Mouse (Mus musculus) kidney, adult 8-10 months (tissue): ENCODE measurements around the gene Duox1.
A peak's percentile ranks its signal among the peaks of the same experiment; 100 is the strongest.
"Not testable (repeated sequence)": the region's sequence is repeated elsewhere in the genome, so short reads cannot be mapped to it uniquely, and the experiment has no call there.

Experiments used
- DNase-seq, 2 experiments: peaks; one replicate each; pipeline ENCODE4 v3.0.0; 2022

The Duox1 gene

GRCm38 (mm10) chr2:122376041-122376561, 60.6 kb downstream of the Duox1 start:
- peak; percentile 27 to 53 for DNase-seq

DNA sequence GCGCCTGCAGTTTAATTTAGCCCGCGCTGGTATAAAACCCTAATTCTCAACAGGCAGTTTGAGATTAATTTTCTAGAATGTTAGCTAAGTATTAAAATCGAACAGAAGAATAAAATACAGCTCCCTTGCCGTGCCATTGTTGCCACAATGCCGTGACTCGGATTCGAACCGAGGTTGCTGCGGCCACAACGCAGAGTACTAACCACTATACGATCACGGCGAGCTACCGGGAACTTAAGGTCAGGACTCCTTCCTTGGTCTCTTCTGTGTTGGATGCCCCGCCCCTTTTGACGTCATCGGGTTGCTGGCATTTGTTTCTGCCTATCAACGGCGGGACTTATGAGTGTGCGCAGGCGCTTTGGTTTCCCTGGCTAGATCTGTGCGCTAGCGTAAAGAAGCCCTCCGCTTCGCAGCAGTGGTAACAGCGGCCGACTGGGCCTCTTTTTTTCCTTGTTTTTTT, 61.8 kb downstream of the Duox1 start:
- peak; percentile 97 to 99 for DNase-seq

DNA sequence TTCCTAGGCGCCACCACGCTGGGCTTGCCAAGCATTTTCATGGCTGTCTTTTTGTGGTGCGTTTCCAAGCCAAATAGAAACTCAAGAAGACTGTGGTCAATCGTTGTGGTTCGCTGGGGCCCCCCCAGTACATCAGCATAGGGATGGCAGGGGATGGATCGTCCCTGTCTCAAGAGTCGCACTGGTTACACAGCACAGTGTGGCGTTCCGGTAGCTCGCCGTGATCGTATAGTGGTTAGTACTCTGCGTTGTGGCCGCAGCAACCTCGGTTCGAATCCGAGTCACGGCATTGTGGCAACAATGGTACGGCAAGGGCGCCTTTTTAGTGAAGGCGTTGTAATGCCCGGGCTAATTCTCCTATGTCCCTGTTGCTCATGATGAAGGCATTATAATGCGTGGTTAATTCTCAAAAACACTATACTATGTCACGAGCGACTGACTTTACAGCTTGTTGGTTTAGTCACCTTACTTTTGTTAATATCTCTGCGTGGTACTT, 62.3 kb downstream of the Duox1 start:
- peak; percentile 76 to 84 for DNase-seq

DNA sequence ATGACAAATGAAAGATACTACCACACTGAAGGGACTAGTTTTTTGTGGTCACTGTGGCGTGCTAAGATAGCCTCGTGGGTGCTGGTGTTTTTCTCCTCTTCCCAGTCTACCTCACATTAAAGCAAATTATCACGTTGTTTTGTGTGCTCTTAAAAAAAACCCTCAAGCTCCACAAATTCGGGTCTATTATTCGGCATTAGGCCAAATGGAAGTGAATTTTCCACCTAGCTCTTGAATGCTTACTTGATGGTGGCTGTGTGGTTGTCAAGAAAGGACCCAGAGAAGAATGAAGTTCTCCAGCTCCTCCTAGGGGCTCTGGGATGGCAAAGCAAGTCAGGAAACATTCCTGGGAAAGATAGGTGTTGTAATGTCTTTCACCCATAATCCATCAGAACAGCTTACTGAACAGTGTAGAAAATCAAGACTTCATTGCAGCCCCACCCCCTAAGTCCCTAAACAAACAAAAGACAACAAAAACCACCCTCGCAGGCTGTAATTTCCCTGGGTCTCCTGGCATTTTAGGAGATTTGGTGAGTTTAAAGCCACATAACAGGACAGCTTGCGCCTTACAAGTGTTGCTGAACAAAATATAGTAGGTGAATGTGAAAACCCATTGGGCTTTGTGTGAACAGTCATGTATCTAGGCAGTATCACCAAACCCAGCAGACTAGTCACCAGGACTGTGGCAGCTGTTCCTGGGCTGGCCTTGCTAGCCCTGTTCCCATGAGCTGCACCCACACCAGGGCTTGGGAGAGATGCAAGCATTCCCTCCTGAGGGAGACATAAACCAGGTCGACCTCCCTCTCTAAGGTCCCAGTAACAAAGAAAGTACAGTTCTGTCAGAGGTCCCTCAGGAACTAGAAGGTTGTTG, 63.2 kb downstream of the Duox1 start:
- DNase-seq: peak; percentile 61 to 78

DNA sequence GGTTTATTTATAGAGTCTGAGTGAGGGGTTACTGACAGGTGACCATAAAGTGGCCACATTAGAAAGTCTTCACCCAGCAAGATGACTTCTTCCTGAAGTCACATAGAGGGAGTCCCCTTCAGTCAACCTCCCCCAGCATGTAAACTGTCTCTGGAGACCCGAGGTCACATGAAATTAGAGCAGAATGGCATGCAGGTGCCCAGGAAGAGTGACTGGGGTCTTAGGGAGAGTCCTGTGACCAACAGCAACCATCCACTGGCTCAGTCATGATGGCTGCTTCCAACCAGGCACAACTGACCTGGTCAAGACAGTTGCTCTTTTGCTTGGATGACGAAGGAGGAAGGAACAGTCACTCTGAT, 63.8 kb downstream of the Duox1 start:
- no peak for DNase-seq

- peak; percentile 59 to 67 for DNase-seq
These were observed 65.4 kb downstream of the Duox1 start for GRCm38 (mm10) chr2:122380768-122381311.

- peak; percentile 33 to 55 for DNase-seq
These were observed 66.0 kb downstream of the Duox1 start for GRCm38 (mm10) chr2:122381329-122382103.

DNA sequence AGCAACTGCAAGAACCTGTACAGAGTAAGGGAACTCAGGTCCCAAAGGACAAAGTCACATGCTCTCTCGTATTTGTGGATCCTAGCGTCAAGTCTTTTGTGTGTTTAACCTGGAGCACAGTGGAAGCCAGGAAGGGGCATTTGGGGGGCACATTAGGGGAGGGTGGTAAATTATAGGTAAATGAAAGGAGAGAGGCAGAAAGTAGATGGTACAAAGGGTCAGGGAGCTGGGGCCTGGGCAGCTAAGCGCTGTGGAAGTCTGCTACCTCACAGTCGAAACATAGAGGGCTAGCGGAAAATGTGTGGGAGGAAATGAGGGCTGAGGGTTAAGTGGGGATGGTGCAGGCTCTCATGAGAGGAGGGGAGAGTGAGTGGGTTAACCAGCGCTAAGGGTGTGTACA, 66.6 kb downstream of the Duox1 start:
- DNase-seq: no peak

DNA sequence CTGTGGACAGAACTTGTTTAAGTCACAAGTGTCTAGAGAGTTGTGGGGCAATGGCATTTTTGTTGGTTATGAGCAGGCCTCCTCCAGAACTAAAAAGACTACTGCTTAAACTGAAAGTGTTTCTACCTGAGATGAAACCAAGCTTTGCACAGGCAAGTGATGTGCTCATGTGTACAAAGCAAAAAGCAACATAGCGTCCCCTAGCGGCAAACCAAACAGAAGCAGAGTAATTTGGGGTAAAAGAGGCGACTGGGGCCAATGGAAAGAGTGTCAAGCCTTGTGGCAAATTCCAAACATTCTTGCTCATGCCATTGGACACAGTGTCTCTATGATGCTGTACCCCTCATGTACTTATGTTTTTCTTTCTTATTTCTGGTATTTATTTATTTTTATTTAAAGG, 69.6 kb downstream of the Duox1 start:
- no peak for DNase-seq

GRCm38 (mm10) chr2:122387135-122387534, 71.7 kb downstream of the Duox1 start:
- not testable (repeated sequence) for DNase-seq

GRCm38 (mm10) chr2:122396150-122396549, 80.7 kb downstream of the Duox1 start:
- no peak for DNase-seq
